Mouse (Mus musculus) layer of hippocampus, adult 2 months (tissue): ENCODE measurements around the gene Usp12. TPM values are rescaled to one million over a fixed set of nuclear protein-coding genes. Genes with fewer than 3 reads are reported as not detected.

Experiments used
- DNase-seq, 2 experiments: peaks; one replicate each; pipeline ENCODE4 v3.0.0; 2022; ENCODE audit warnings: low spot score in 2 of 2
- H3K27ac ChIP-seq: fragments of 200-600 bp; 2 replicates; pipeline ENCODE4 v1.8.1; 2022
- H3K4me3 ChIP-seq: fragments of 200-600 bp; 2 replicates; pipeline ENCODE4 v1.8.1; 2022; ENCODE audit warnings: mild to moderate bottlenecking
- CTCF ChIP-seq: fragments of 200-600 bp; conservative IDR thresholded peaks from 2 replicates; pipeline ENCODE4 v1.8.1; 2022; ENCODE audit warnings: antibody characterized with exemption, mild to moderate bottlenecking, moderate library complexity
- total RNA-seq, 2 experiments: library from RNA; stranded (reverse); gene quantifications; 2 replicates each; pipeline ENCODE4 v1.2.3; 2021

Gene Usp12
- total RNA-seq, 2 experiments from 2014 or later = 58.4 to 62.5 TPM

DNA sequence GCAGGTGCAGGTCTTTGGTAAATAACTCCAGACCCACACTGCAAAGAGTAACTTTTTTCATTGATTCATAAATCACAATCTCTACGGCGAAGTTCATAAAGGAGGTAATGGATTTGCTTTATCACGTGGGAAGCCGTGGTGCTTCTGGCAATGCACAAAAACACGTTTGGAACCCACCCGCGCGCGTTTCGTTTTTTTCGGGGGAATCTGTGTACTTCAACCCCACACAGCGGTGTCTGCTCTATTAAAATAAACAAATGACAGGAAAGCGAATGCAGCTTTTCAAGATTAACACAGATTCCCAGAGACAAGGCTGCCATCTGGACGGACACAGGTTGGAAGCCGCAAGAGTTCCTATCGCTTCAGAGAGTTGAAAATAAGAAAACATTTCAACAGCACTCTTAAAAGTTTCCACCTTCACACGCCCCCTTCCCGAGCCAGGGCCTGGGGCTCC, 1.1 kb downstream of the Usp12 start:
- Histone ChIP-seq H3K4me3 (peak overlapping the region; percentile 83), H3K27ac (peak overlapping the region; percentile 89)
- no peak for TF ChIP-seq CTCF
- DNase-seq = no peak

DNA sequence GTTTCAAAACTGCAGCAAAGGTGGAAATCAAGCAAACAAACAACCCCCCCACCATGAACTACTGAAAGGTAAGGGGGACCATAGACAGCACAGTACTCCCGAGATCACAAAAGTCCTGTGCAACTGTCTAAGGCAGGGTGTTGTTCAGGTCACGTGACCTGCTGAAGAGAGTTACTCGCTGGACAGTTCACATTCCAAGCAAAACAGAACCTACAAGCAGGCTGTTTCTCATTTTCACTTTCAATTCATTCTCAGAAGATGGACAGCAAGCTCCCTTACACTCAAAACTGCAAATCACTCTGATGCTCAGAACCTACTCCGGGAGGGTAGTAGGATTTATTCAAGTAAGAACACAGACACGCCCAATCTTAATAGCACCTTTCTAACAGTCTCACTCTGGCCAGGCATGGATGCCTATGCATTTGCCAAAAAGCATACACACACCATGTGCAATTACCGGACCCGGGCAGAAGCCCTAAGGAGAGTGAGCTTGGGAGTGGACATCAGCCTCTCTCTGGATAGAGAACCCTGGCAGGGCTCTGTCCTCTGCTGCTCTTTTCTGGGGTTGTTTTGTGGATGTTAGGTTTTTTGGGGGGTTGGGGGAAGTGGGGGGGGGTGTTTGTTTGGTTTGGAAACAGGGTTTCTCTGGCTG, 2.5 kb downstream of the Usp12 start:
- H3K4me3 ChIP-seq = peak overlapping the region; percentile 15; the same call in 1 of the 2 replicates
- H3K27ac ChIP-seq = no peak overlapping the region
- TF ChIP-seq CTCF = no peak
- DNase-seq = no peak

DNA sequence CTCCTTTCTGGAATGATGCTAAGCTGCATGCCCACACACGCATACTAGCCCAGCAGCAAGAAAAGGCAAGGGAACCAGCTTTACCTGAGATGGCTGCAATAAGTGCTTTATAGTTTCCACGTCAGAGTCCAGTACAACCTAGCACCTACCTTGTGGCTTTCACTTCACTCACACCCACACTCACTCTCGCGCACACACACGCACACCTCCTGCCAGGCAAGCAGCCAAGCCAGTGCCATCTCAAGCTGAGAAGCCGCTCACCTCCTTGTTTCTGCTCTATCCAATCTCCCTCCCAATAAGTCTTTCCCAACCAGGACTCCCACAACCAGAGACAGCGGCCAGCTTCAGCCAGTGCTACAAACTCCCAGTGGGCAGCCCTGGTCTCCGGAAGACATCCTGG, 3.9 kb downstream of the Usp12 start:
- no peak for DNase-seq
- Histone ChIP-seq H3K27ac (peak overlapping the region; percentile 46; the same call in 1 of the 2 replicates), H3K4me3 (no peak overlapping the region; the same call in 1 of the 2 replicates)
- no peak for TF ChIP-seq CTCF

DNA sequence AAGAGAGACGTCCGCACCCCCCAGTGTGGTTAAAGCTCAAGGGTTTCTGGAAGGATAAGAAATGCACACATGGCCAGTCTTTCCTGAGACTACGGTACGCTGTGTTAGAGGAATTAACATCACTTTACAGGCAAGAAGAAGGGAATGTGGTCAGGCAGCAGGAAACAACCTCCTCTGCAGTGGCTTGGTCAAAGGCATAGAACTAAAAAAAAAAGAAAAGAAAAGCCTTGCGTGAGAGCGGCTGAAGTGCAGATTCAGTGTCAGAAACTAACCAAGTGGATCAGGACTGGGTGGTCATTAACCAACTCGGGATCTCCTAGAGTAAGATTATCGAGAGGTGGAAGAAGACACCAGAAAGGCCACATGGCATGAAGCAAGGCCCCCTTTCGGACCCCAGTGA, 5.4 kb downstream of the Usp12 start:
- Histone ChIP-seq H3K27ac (no peak overlapping the region), H3K4me3 (no peak overlapping the region)
- DNase-seq = no peak
- TF ChIP-seq CTCF = no peak

DNA sequence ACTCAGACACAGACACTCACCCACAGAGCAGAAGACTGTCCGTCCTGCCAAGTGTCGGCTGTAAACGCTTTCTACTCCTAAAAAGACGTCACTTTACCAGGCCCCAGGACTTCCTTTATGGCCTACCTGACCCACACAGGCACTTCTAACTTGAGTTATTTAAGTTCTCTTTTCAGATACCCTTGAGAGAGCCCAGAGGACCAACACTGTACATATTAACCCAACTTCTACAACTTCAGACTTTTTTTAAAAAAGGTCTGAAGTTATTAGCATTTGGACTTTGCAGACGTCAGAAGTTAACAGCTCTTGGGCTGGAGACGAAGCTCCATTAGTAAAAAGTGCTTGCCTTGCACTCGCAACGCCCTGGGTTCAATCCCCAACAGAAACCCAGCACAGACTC, 8.7 kb downstream of the Usp12 start:
- no peak for TF ChIP-seq CTCF
- no peak for DNase-seq
- Histone ChIP-seq H3K4me3 (no peak overlapping the region), H3K27ac (no peak overlapping the region)

DNA sequence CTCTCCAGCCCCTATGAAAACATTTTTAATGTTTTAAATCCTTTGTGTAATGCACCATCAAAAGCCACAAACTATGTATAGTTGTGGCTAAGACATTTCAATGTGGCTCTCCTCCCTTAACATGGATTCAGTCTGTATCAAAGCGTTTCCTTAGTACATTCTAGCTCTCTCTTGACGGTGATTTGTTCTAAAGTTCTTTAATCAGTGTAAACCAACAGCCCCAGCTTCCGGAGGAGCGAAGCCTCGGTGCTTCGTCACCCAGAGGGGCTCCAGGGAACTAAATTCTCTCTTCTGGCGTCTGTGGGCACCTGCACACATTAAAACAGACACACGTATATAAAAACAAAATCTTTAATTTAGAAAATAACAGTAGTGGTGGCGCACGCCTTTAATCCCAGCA, 10.9 kb downstream of the Usp12 start:
- no peak overlapping the region for H3K27ac ChIP-seq
- no peak overlapping the region for H3K4me3 ChIP-seq
- DNase-seq = no peak
- TF ChIP-seq CTCF = no peak

DNA sequence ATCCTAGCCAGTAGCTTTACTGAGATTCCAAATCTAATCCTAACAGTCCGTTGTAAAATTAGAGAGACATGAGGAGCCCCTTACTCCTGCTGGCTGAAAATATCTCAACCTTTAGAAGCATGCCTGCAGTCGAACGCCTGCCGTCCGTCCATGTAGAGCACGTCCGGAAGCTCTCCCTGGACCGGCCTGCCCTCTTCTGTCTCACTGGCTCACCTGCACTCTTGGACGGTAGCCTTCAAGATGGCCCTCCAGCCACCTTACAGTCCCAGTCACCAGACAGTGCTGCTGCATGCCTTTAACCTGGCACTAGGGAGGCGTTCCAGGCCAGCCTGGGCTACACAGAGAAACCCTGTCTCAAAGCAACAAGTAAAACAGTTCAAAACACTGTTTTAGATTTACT, 11.5 kb downstream of the Usp12 start:
- TF ChIP-seq CTCF = no peak; the same call in 1 of the 2 replicates
- DNase-seq = no peak
- no peak overlapping the region for H3K4me3 ChIP-seq
- H3K27ac ChIP-seq = no peak overlapping the region

DNA sequence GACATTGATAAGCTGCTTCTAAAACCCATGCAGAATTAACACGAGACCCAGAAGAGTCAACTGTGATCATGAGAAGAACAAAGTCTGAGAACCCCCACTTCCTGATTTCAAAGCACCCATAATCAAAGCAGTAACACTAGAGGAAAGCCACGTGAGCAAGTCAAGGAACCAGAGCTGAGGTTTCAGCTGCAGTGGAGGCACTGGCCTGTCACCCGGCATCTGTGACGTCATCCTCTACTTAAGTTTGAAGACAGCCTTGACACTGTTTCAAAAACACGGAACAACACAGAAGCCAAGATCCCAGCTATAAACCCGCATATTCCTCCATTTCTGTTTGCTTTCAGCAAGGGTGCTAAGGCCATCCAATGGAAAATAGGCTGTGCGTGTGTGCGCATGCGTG, 13.1 kb downstream of the Usp12 start:
- no peak for TF ChIP-seq CTCF
- Histone ChIP-seq H3K4me3 (no peak overlapping the region), H3K27ac (no peak overlapping the region)
- no peak for DNase-seq

DNA sequence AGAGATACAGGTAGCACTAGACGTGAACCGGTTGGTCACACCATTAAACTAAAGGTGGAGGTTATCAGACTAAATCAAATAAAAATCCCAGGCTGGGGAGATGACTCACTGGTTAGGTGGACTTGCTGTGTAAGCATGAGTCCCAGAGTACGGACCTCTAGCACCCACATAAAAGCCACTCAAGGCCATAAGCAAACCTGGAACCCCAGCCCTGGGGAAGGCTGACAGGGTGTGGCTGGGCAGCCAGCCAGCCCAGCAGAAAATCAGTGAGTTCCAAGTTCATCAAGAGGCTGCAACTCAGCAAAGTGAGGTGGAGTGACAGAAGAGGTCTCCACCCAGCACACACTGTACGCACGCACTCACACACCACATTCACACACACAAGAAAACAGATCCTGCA, 14.9 kb downstream of the Usp12 start:
- Histone ChIP-seq H3K4me3 (no peak overlapping the region), H3K27ac (no peak overlapping the region)
- no peak for TF ChIP-seq CTCF
- no peak for DNase-seq

DNA sequence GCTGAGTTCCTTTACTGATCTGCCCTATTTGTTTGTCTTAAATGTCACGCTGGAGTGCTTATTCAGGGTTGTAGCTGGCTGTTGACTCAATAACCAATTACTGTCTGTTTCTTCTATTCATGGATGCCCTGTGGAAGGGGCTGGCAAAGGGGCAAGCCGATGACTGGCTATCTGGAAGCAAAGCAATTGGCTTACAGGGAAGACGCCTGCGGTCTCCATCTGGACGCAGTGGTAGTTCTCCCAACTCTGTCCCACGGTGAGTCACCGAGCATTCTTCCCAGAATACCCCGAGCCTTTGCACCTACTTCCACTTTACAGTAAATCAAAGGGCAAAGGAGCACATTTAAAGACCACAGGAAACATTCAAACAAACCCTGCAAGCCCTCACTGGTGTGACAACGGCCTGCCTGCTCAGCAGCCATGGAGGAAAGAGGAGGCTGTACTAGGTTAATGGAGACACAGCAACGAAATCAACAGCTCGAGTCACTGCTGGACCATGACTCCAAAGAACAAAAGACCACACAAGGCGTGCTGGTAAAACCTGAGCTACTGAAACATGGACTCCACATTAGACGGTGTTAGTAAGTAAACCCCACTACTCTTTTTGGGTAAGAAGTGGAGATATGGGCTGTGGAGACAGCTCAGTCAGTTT, 17.7 kb downstream of the Usp12 start:
- DNase-seq = no peak
- Histone ChIP-seq H3K4me3 (no peak overlapping the region), H3K27ac (peak overlapping the region; percentile 44)
- TF ChIP-seq CTCF = no peak

DNA sequence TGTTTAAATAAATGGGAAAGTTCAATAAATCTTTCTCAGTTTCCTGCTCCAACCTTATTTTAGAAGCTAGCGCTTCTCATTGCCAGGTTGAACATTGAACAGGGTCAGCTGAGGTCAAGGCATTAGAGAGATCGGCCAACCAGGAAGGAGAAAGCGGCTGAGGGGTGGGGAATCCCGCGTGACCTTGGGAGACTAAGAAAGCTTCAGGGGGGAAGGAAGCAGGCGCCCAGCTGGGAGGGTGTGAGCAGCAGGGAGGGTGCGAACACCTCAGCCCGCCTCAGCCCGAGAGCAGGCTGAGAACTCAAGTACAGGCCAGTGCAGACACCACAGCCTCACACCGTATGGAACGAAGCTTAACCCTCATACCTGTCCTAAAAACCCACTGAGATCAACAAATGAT, 22.8 kb downstream of the Usp12 start:
- Histone ChIP-seq H3K27ac (no peak overlapping the region), H3K4me3 (no peak overlapping the region)
- DNase-seq = no peak
- TF ChIP-seq CTCF = no peak

DNA sequence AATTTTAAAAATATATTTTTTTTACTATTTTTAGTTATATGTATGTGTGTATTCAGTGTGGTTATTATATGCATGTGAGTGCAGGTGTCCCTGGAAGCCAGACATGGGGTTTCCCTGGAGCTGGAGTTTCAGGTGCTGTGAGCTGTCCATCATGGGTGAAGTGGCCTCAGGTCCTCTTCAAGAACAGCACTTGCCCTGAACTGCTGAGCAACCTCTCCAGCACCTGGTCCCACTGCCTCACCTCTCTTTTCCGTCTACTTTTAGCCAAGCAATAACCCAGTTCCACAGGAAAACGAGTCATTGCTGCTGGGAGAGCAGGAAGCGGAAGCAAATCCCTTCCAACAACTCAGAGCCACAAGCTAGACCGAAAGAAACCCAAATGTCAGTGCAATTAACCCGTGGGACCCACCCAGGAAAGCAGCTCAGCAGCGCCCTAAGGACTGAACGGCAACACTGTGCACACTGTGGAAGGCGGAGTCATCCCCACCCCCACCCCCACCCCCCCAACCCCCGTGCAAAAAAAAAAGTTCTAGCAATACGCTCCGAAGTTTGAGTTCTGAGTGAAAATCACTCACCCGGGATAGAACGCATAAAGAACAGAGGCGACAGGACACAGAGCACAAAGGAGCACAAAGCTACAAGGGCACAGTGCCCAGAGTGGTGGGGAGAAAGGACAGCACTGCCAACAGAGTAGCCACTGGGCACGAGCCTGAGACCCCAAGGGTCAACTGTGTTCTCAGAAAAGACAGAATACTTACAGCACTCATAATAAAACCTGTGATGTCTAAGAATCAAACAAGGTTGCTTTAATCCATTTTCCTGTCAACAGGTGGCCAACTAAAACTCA, 24.6 kb downstream of the Usp12 start:
- TF ChIP-seq CTCF = no peak
- no peak for DNase-seq

DNA sequence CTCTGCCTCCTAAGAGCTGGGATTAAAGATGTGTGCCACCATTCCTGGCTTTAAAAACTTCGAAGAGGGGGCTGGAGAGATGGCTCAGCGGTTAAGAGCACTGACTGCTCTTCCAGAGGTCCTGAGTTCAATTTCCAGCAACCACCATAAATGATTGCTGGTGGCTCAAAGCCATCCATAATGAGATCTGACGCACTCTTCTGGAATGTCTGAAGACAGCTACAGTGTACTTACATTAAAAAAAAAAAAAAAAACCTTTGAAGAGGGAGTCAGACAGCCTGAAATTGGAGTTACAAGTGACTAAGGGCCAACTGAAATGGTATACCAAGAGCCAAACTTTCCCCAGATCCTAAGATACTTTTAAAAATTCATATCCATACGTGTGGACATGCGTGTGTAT, 29.0 kb downstream of the Usp12 start:
- no peak for TF ChIP-seq CTCF
- no peak overlapping the region for H3K27ac ChIP-seq
- H3K4me3 ChIP-seq = no peak overlapping the region
- DNase-seq = no peak

More for the DNA sequence above, 24.6 kb downstream of the Usp12 start:
- Histone ChIP-seq H3K27ac (peak overlapping the region; percentile 43), H3K4me3 (no peak overlapping the region)
